Mouse (Mus musculus) heart, postnatal 0 days (tissue): ENCODE measurements around the gene Creld2. TPM values are rescaled to one million over a fixed set of nuclear protein-coding genes. Genes with fewer than 3 reads are reported as not detected.

ENCODE experiments used
- ATAC-seq: fragments of 200-750 bp; cut with Nextera tagmentation; 2 replicates; pipeline ENCODE4 v1.8.0; 2017; ENCODE audit warnings: low read depth, moderate number of reproducible peaks, moderate library complexity; ENCODE audit not compliant: insufficient read depth
- DNase-seq: peaks from one replicate; pipeline ENCODE4 v3.0.0-alpha.2; 2016; ENCODE audit warnings: low spot score
- H3K27ac ChIP-seq: fragments of 300-500 bp; sonication (generic); 2 replicates; pipeline ENCODE4 v1.5.1; 2014; ENCODE audit warnings: low read depth, mild to moderate bottlenecking
- H3K27me3 ChIP-seq: fragments of 300-500 bp; sonication (generic); 2 replicates; pipeline ENCODE4 v1.6.1; 2014; ENCODE audit warnings: low read length, mixed read lengths; ENCODE audit not compliant: control insufficient read depth, insufficient read depth
- H3K36me3 ChIP-seq: fragments of 300-500 bp; sonication (generic); replicated peaks from 2 replicates; pipeline ENCODE4 v1.6.1; 2014; ENCODE audit warnings: low read length, mixed read lengths; ENCODE audit not compliant: control insufficient read depth, insufficient read depth
- H3K4me1 ChIP-seq: fragments of 300-500 bp; sonication (generic); 2 replicates; pipeline ENCODE4 v1.6.1; 2014; ENCODE audit warnings: antibody characterized with exemption; ENCODE audit not compliant: control insufficient read depth, insufficient read depth
- H3K4me2 ChIP-seq: fragments of 300-500 bp; sonication (generic); 2 replicates; pipeline ENCODE4 v1.6.1; 2014; ENCODE audit warnings: low read depth, mild to moderate bottlenecking, low read length, moderate library complexity
- H3K4me3 ChIP-seq: fragments of 300-500 bp; sonication (generic); 2 replicates; pipeline ENCODE4 v1.5.1; 2014; ENCODE audit warnings: low read depth, low read length
- H3K9ac ChIP-seq: fragments of 300-500 bp; sonication (generic); replicated peaks from 2 replicates; pipeline ENCODE4 v1.6.1; 2014; ENCODE audit warnings: low read depth, low read length, mixed read lengths
- H3K9me3 ChIP-seq: fragments of 300-500 bp; sonication (generic); replicated peaks from 2 replicates; pipeline ENCODE4 v1.6.1; 2016; ENCODE audit warnings: low read length; ENCODE audit not compliant: control insufficient read depth
- CTCF ChIP-seq: IDR thresholded peaks from 2 replicates; pipeline ENCODE4 v1.5.1; 2016; ENCODE audit warnings: antibody characterized with exemption, control low read depth, low read depth
- EP300 ChIP-seq: IDR thresholded peaks from 2 replicates; pipeline ENCODE4 v1.6.1; 2016; ENCODE audit warnings: antibody characterized with exemption, low read depth
- WGBS: fragments of 180-500 bp; shearing (Covaris S2); extraction: QIAGEN DNeasy Blood & Tissue Kit; methylation state at CpG from one replicate; pipeline ENCODE4 v1.1.7; 2014; 5-methylcytosine and 5-hydroxymethylcytosine counted together
- polyA plus RNA-seq: library from polyadenylated mRNA; unstranded; fragments of >200 nt; fragmentation: Nextera tagmentation; extraction: Ambion mirVana; gene quantifications from 2 replicates; pipeline ENCODE4 v1.2.1, GENCODE M21; 2015
- total RNA-seq: library from RNA; depleted of rRNA; stranded (reverse); fragments of >200 nt; gene quantifications from 2 replicates; pipeline ENCODE4 v1.2.3, GENCODE M21; 2014; ENCODE audit warnings: low replicate concordance

Creld2 gene
- total and polyA plus RNA-seq, 2 experiments from 2014 or later = 23.3 to 26.3 TPM

- ATAC-seq = peak; percentile 75
- WGBS = 33% methylated on average over 5 of the region's 5 CpGs
- no peak for TF ChIP-seq CTCF
- TF ChIP-seq EP300 = peak; percentile 93
- H3K4me1 ChIP-seq = peaks cover 39% of the 10 kb centered on the region
- peak; percentile 89 for DNase-seq
- no peak overlapping the region for H3K4me3 ChIP-seq
- no peaks in the 10 kb centered on the region for H3K27me3 ChIP-seq
- H3K9me3 ChIP-seq = no peaks in the 10 kb centered on the region
- no peak overlapping the region for H3K9ac ChIP-seq
- H3K36me3 ChIP-seq = 0 out of 2 replicates have a peak, but pooled peaks cover 2% of the 10 kb centered on the region
- H3K27ac ChIP-seq = peak overlapping the region; percentile 89
- no peak overlapping the region for H3K4me2 ChIP-seq
Observed at GRCm38 (mm10) chr15:88831482-88831881, 12.0 kb downstream of the Creld2 start.

GRCm38 (mm10) chr15:88832536-88832935 lies 13.1 kb downstream of the Creld2 start:
- WGBS = 69% methylated on average over 9 of the region's 9 CpGs
- no peak overlapping the region for H3K4me2 ChIP-seq
- H3K9me3 ChIP-seq = no peaks in the 10 kb centered on the region
- H3K36me3 ChIP-seq = no peaks in the 10 kb centered on the region
- H3K27me3 ChIP-seq = no peaks in the 10 kb centered on the region
- peaks cover 47% of the 10 kb centered on the region for H3K4me1 ChIP-seq
- no peak overlapping the region for H3K4me3 ChIP-seq
- no peak overlapping the region for H3K9ac ChIP-seq
- no peak for ATAC-seq
- H3K27ac ChIP-seq = peak overlapping the region; percentile 89
- no peak for TF ChIP-seq CTCF
- no peak for TF ChIP-seq EP300
- no peak for DNase-seq

- 68% methylated on average over 6 of the region's 6 CpGs for WGBS
- TF ChIP-seq CTCF (peak; percentile 50), EP300 (no peak)
- peak overlapping the region; percentile 81 for H3K27ac ChIP-seq
- no peaks in the 10 kb centered on the region for H3K36me3 ChIP-seq
- peaks cover 50% of the 10 kb centered on the region for H3K4me1 ChIP-seq
- ATAC-seq (no peak), DNase-seq (peak; percentile 42)
- no peaks in the 10 kb centered on the region for H3K9me3 ChIP-seq
- no peaks in the 10 kb centered on the region for H3K27me3 ChIP-seq
- H3K9ac ChIP-seq = no peak overlapping the region
- H3K4me3 ChIP-seq = no peak overlapping the region
- H3K4me2 ChIP-seq = no peak overlapping the region
Observed at GRCm38 (mm10) chr15:88836031-88836430, 16.6 kb downstream of the Creld2 start.

GRCm38 (mm10) chr15:88836571-88836970 lies 17.1 kb downstream of the Creld2 start:
- H3K27ac ChIP-seq = peak overlapping the region; percentile 81

GRCm38 (mm10) chr15:88837199-88837932 lies 17.9 kb downstream of the Creld2 start:
- Histone ChIP-seq H3K27ac (peak overlapping the region; percentile 81), H3K9me3 (no peaks in the 10 kb centered on the region), H3K4me2 (peak overlapping the region; percentile 69), H3K27me3 (no peaks in the 10 kb centered on the region), H3K4me3 (peak overlapping the region; percentile 53), H3K9ac (peak overlapping the region; percentile 22), H3K36me3 (no peaks in the 10 kb centered on the region), H3K4me1 (peaks cover 40% of the 10 kb centered on the region)
- DNase-seq (peak; percentile 72), ATAC-seq (peak; percentile 55)
- WGBS = under 1% methylated on average over 39 of the region's 39 CpGs
- TF ChIP-seq EP300 = no peak
- TF ChIP-seq CTCF = peak; percentile 26

More at GRCm38 (mm10) chr15:88836571-88836970, 17.1 kb downstream of the Creld2 start:
- Histone ChIP-seq H3K9me3 (no peaks in the 10 kb centered on the region), H3K27me3 (no peaks in the 10 kb centered on the region), H3K9ac (no peak overlapping the region), H3K36me3 (no peaks in the 10 kb centered on the region), H3K4me2 (peak overlapping the region; percentile 69; the same call in 1 of the 2 replicates), H3K4me3 (no peak overlapping the region), H3K4me1 (peaks cover 47% of the 10 kb centered on the region)
- DNase-seq (no peak), ATAC-seq (no peak)
- WGBS = 56% methylated on average over 5 of the region's 5 CpGs
- TF ChIP-seq EP300 (no peak), CTCF (no peak)

GRCm38 (mm10) chr15:88837977-88838376 lies 18.5 kb downstream of the Creld2 start:
- WGBS = 2% methylated on average over 11 of the region's 11 CpGs
- Histone ChIP-seq H3K9me3 (no peaks in the 10 kb centered on the region), H3K4me1 (peaks cover 37% of the 10 kb centered on the region), H3K9ac (peak overlapping the region; percentile 22), H3K4me2 (peak overlapping the region; percentile 69), H3K36me3 (no peaks in the 10 kb centered on the region), H3K27me3 (no peaks in the 10 kb centered on the region), H3K4me3 (peak overlapping the region; percentile 53), H3K27ac (peak overlapping the region; percentile 81)
- ATAC-seq (no peak), DNase-seq (peak; percentile 63)
- no peak for TF ChIP-seq CTCF
- no peak for TF ChIP-seq EP300
